Mouse (Mus musculus) MEL (cell line): Measurements from ENCODE around the gene Myh9. TPM values are rescaled to one million over a fixed set of nuclear protein-coding genes. Genes with fewer than 3 reads are reported as not detected.

Experiments used
- DNase-seq: peaks from one replicate; pipeline ENCODE4 v3.0.0; 2011; ENCODE audit warnings: low read depth, low spot score
- H3K27ac ChIP-seq: 2 replicates; pipeline ENCODE4 v1.5.1; 2012; ENCODE audit warnings: low read depth, mild to moderate bottlenecking, control low read depth, low read length, moderate library complexity; ENCODE audit not compliant: control insufficient read depth
- H3K27me3 ChIP-seq, 2 experiments: fragments of 150-350 bp in 1 of 2; sonication (generic) in 1 of 2; 2 replicates each; pipeline ENCODE4 v1.6.1; 2012; ENCODE audit warnings: low read length in 2 of 2, mild to moderate bottlenecking in 2 of 2, improper control_type of control experiment in 1 of 2, moderate library complexity in 1 of 2; ENCODE audit not compliant: insufficient read depth in 2 of 2, control insufficient read depth in 1 of 2
- H3K36me3 ChIP-seq, 2 experiments: 2 replicates each; pipeline ENCODE4 v1.6.1; 2012 to 2014; ENCODE audit warnings: low read length in 2 of 2, improper control_type of control experiment in 1 of 2, inconsistent platforms in 1 of 2, mild to moderate bottlenecking in 1 of 2; ENCODE audit not compliant: insufficient read depth in 2 of 2, control insufficient read depth in 1 of 2
- H3K4me1 ChIP-seq, 2 experiments: fragments of 150-350 bp in 1 of 2; sonication (generic) in 1 of 2; 2 replicates each; pipeline ENCODE4 v1.6.1; 2012; ENCODE audit warnings: low read length in 2 of 2, improper control_type of control experiment in 1 of 2, mild to moderate bottlenecking in 1 of 2; ENCODE audit not compliant: insufficient read depth in 2 of 2, control insufficient read depth in 1 of 2
- H3K4me3 ChIP-seq, 2 experiments: fragments of 150-350 bp in 1 of 2; sonication (generic) in 1 of 2; 2 replicates each; pipeline ENCODE4 v1.5.1; 2012; ENCODE audit warnings: low read depth in 2 of 2, low read length in 2 of 2, mild to moderate bottlenecking in 2 of 2, moderate library complexity in 2 of 2, control low read depth in 1 of 2, improper control_type of control experiment in 1 of 2; ENCODE audit not compliant: control insufficient read depth in 1 of 2, insufficient read depth in 1 of 2
- H3K79me2 ChIP-seq: 2 replicates; pipeline ENCODE4 v1.6.1; 2012; ENCODE audit warnings: mild to moderate bottlenecking, low read length, moderate library complexity; ENCODE audit not compliant: control insufficient read depth, poor library complexity, insufficient read depth
- H3K9ac ChIP-seq: 2 replicates; pipeline ENCODE4 v1.6.1; 2012; ENCODE audit warnings: low read depth, mild to moderate bottlenecking, control low read depth, low read length, moderate library complexity; ENCODE audit not compliant: control insufficient read depth, poor library complexity, severe bottlenecking
- H3K9me3 ChIP-seq: fragments of 150-350 bp; sonication (generic); replicated peaks from 2 replicates; pipeline ENCODE4 v1.6.1; 2012; ENCODE audit warnings: mild to moderate bottlenecking, low read length, improper control_type of control experiment, moderate library complexity; ENCODE audit not compliant: insufficient read depth
- BHLHE40 ChIP-seq: IDR thresholded peaks from 2 replicates; pipeline ENCODE4 v1.6.1; 2012; ENCODE audit warnings: low read depth, mild to moderate bottlenecking, inconsistent platforms, low read length, improper control_type of control experiment, borderline replicate concordance
- CHD1 ChIP-seq: IDR thresholded peaks from 2 replicates; pipeline ENCODE4 v1.6.1; 2012; ENCODE audit warnings: low read depth, mild to moderate bottlenecking, inconsistent platforms, low read length, improper control_type of control experiment
- E2F4 ChIP-seq: IDR thresholded peaks from 2 replicates; pipeline ENCODE4 v1.6.1; 2011; ENCODE audit warnings: low read depth, low read length, improper control_type of control experiment, borderline replicate concordance
- ETS1 ChIP-seq: IDR thresholded peaks from 2 replicates; pipeline ENCODE4 v1.6.1; 2012; ENCODE audit warnings: low read depth, mild to moderate bottlenecking, inconsistent platforms, low read length, improper control_type of control experiment, moderate library complexity
- HCFC1 ChIP-seq: IDR thresholded peaks from 2 replicates; pipeline ENCODE4 v1.6.1; 2012; ENCODE audit warnings: low read depth, mild to moderate bottlenecking, inconsistent platforms, low read length, improper control_type of control experiment, moderate library complexity
- JUND ChIP-seq: IDR thresholded peaks from 2 replicates; pipeline ENCODE4 v1.6.1; 2011; ENCODE audit warnings: low read depth, mild to moderate bottlenecking, improper control_type of control experiment, low read length
- KAT2A ChIP-seq: conservative IDR thresholded peaks from 2 replicates; pipeline ENCODE4 v1.6.1; 2012; ENCODE audit warnings: low read depth, low read length, improper control_type of control experiment, inconsistent platforms
- MAX ChIP-seq: IDR thresholded peaks from 2 replicates; pipeline ENCODE4 v1.6.1; 2011; ENCODE audit warnings: low read length, improper control_type of control experiment
- MAZ ChIP-seq: IDR thresholded peaks from 2 replicates; pipeline ENCODE4 v1.6.1; 2012; ENCODE audit warnings: low read depth, mild to moderate bottlenecking, inconsistent platforms, low read length, improper control_type of control experiment
- MEF2A ChIP-seq: IDR thresholded peaks from 2 replicates; pipeline ENCODE4 v1.6.1; 2014; ENCODE audit warnings: low read depth, mild to moderate bottlenecking, inconsistent platforms, low read length, improper control_type of control experiment; ENCODE audit not compliant: poor library complexity, insufficient replicate concordance, severe bottlenecking; ENCODE audit errors: extremely low read depth
- MYC ChIP-seq: IDR thresholded peaks from 2 replicates; pipeline ENCODE4 v1.6.1; 2011; ENCODE audit warnings: low read depth, mild to moderate bottlenecking, low read length, improper control_type of control experiment, moderate library complexity
- NRF1 ChIP-seq: IDR thresholded peaks from 2 replicates; pipeline ENCODE4 v1.6.1; 2014; ENCODE audit warnings: low read depth, mild to moderate bottlenecking, inconsistent platforms, low read length, improper control_type of control experiment, moderate library complexity; ENCODE audit not compliant: poor library complexity, insufficient read depth, severe bottlenecking
- POLR2AphosphoS2 ChIP-seq: IDR thresholded peaks from 2 replicates; pipeline ENCODE4 v1.6.1; 2011; ENCODE audit warnings: low read length, improper control_type of control experiment
- SIN3A ChIP-seq: IDR thresholded peaks from 2 replicates; pipeline ENCODE4 v1.6.1; 2012; ENCODE audit warnings: low read length, improper control_type of control experiment, inconsistent platforms
- TAL1 ChIP-seq: IDR thresholded peaks from 2 replicates; pipeline ENCODE4 v1.6.1; 2012; ENCODE audit warnings: mild to moderate bottlenecking, inconsistent platforms, low read length, moderate library complexity, mixed read lengths
- TBP ChIP-seq: IDR thresholded peaks from 2 replicates; pipeline ENCODE4 v1.8.0; 2011; ENCODE audit warnings: low read depth, low read length, improper control_type of control experiment
- UBTF ChIP-seq: IDR thresholded peaks from 2 replicates; pipeline ENCODE4 v1.6.1; 2012; ENCODE audit warnings: low read depth, mild to moderate bottlenecking, inconsistent platforms, low read length, improper control_type of control experiment, moderate library complexity, borderline replicate concordance; ENCODE audit not compliant: insufficient read depth
- ZC3H11A ChIP-seq: IDR thresholded peaks from 2 replicates; pipeline ENCODE4 v1.6.1; 2012; ENCODE audit warnings: low read depth, mild to moderate bottlenecking, inconsistent platforms, low read length, improper control_type of control experiment
- polyA plus RNA-seq, 2 experiments: library from polyadenylated mRNA; stranded (reverse) in 1 of 2; unstranded in 1 of 2; fragments of >175 nt in 1 of 2; fragments of >200 nt in 1 of 2; gene quantifications; 2 replicates each; pipeline versions ENCODE4 v1.2.1 to v1.2.4; 2012; ENCODE audit warnings: low replicate concordance in 2 of 2, low read depth in 1 of 2; ENCODE audit not compliant: insufficient read length in 2 of 2, insufficient read depth in 1 of 2, missing spikeins in 1 of 2
- total RNA-seq: library from RNA; depleted of rRNA; stranded (reverse); fragments of 300-350 nt; gene quantifications from 2 replicates; pipeline ENCODE4 v1.2.3, GENCODE M21; 2012

Myh9 gene
- total and polyA plus RNA-seq, 3 experiments: 59.3 to 176 (median 158) TPM

DNA sequence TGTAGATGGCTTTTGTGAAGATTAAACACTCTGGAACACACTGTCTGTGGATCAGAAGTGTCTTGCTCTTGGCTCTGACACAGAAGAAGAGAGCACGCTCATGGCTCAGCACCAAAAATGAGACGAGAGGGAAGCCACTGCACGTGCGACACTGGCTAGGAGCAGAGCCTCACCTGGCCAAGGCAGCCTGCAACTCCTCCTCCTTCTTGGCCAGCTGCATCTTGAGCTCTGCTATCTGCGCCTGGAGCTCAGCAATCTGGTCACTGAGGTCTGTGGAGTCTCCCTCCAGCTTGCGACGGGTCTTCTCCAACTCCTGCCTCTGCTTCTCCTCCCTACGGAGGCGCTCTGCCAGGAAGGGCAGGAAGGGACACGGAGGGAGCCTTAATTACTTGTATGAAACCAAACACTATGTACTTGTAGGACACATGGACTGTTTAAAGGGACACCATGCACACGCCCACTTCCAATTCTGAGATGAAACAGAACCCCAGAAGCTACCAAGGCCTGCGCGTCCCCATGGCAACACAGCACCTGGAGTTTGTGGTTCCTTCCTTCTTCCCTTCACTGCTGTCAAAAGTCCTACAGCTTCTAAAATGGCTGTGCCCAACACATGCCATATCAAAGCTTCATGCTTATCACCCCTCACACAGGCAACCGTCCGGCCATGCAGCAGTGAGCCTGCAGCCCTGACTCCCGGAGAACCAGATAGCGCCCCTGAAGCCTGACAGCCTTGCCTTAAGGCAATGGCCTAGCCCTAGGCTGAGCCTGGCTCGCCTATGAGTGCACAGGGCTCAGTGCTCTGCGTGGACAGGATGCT is 68.7 kb downstream of the Myh9 start (continued):
- peak; percentile 82 for TF ChIP-seq MAX
- 0 out of 2 replicates have a peak, but pooled peaks have one; percentile 29 for TF ChIP-seq MAZ
- TF ChIP-seq NRF1: no peak
- TF ChIP-seq, all 39 proteins: peak for 14

- no peaks in the 10 kb centered on the region for H3K79me2 ChIP-seq
- peaks cover 4 to 16% of the 10 kb centered on the region in 2 experiments; a peak in 3 of 4 replicates for H3K4me1 ChIP-seq
- no peaks in the 10 kb centered on the region for H3K27me3 ChIP-seq
- no peak overlapping the region for H3K27ac ChIP-seq
- no peak overlapping the region for H3K4me3 ChIP-seq
- no peak for TF ChIP-seq E2F4
- no peak for DNase-seq
- no peaks in the 10 kb centered on the region for H3K9me3 ChIP-seq
- H3K36me3 ChIP-seq: peaks cover 15 to 16% of the 10 kb centered on the region in 2 experiments
- H3K9ac ChIP-seq: no peak overlapping the region
Measured at GRCm38 (mm10) chr15:77770942-77771341, 71.0 kb downstream of the Myh9 start.

DNA sequence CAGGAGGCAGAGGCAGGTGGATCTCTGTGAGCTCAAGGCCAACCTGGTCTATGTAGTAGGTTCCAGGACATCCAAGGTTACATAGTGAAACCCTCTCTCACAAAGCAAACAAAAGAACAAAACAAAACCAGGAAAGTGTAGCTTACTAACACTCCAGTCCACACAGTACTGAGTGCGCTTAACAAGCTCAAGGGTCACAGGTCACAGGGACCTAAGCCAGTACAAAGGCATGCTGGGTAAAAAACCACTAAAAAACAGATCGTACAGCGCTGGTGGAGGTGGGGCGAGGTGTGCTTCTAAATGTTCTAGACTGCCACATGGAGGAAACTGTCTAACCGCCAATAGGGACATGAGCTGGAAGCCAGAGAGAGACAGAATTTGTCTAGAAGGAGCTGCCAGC is 71.6 kb downstream of the Myh9 start:
- no peaks in the 10 kb centered on the region for H3K27me3 ChIP-seq
- H3K79me2 ChIP-seq: no peaks in the 10 kb centered on the region
- H3K4me3 ChIP-seq: no peak overlapping the region
- H3K4me1 ChIP-seq: peaks cover 4 to 16% of the 10 kb centered on the region in 2 experiments; a peak in 3 of 4 replicates
- no peak for TF ChIP-seq TBP
- TF ChIP-seq ZC3H11A: no peak
- no peak for TF ChIP-seq MEF2A
- no peak for TF ChIP-seq MAZ
- no peak for TF ChIP-seq TAL1
- no peak for TF ChIP-seq KAT2A
- no peak for TF ChIP-seq MAX
- no peak for TF ChIP-seq JUND
- no peak for TF ChIP-seq POLR2AphosphoS2
- no peak for TF ChIP-seq HCFC1
- no peak for TF ChIP-seq MYC
- TF ChIP-seq E2F4: no peak
- TF ChIP-seq SIN3A: no peak
- TF ChIP-seq BHLHE40: no peak
- no peak for TF ChIP-seq UBTF
- TF ChIP-seq CHD1: no peak
- TF ChIP-seq ETS1: no peak
- H3K9ac ChIP-seq: no peak overlapping the region
- no peak overlapping the region for H3K27ac ChIP-seq
- no peaks in the 10 kb centered on the region for H3K9me3 ChIP-seq
- DNase-seq: no peak
- peaks cover 13 to 16% of the 10 kb centered on the region in 2 experiments for H3K36me3 ChIP-seq
